Mouse (Mus musculus): ENCODE data around the gene Slc15a1. TPM values are rescaled to one million over a fixed set of nuclear protein-coding genes. Genes with fewer than 3 reads are reported as not detected.

Slc15a1 gene
- total RNA-seq, 2 experiments from 2014 or later: not detected

DNA sequence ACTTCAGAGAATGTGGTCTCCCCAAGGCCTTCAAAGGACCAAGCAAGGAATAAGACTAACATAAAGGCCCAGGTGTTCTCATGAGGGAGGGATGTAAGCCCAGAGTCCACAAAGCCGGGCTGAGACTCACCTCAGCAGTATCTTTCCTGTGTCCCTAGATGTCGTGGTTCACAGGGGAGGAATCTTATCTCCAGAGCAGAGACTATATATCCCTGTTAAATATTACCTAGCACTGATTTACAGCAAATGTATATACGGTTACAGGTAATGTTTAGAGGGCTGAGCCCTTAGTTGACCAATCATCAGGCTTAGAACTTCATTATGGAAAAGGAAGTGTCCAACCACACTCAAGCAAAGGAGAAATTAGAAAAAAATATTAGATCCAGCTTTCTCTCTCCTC lies 11.3 kb downstream of the Slc15a1 start:
- no peak for DNase-seq (ENCODE audit: low spot score in 2 of 2)

DNA sequence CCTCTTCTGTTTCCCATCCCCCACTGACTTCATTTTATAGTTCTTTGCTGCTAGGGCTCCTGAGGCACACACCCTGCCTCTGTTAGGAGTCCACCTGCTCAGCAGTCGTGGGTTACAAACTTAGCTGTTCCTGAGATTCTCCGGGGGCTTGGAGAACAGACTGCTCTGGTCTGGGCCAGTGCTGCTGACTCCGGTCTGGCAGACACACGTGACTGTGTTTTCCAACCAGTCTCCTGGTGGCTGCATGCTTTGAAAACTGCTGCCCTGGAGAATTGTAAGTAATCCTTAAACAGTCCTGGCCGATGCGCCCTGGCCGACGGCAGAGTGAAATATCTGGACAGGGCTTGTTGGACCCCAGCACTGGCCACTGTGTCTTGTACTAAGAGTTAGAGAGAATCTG lies 12.7 kb downstream of the Slc15a1 start:
- no peak for DNase-seq (ENCODE audit: low spot score in 2 of 2)

DNA sequence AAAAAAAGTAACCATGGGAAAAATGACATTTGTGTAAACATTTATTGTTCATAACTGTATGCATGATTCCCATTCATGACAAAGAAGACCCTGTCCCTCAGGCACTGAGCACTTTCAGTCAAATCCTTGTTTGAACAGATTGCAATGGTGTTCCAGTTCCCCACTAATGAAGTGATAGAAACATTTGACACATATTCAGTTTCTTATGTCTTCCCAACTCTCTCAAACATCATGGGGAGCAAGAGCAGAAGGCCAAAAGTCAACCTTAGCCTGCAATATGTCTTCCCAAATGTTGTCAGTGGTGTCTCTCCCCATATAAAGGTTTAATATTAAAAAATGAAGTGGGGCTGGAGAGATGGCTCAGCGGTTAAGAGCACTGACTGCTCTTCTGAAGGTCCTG lies 19.3 kb downstream of the Slc15a1 start:
- no peak for DNase-seq (ENCODE audit: low spot score in 2 of 2)

DNA sequence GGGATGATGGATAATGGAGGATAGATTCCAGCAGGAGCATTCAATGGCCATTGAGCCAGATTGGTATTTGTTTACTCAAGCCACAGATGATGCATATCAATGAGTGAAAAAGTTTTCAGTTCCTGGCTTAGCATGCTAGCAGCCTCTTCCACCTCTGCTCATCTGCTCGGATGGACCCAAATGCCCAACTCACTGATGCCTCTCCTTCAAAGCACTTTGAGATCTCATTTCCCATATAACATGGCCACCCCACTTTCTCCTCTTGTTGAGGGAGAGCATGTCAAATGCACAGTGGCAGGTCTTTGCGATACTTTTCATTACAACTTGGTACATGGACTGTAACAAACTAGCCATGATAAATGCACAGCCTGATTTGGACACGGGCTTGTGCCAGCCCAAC lies 20.6 kb downstream of the Slc15a1 start:
- no peak for DNase-seq (ENCODE audit: low spot score in 2 of 2)

DNA sequence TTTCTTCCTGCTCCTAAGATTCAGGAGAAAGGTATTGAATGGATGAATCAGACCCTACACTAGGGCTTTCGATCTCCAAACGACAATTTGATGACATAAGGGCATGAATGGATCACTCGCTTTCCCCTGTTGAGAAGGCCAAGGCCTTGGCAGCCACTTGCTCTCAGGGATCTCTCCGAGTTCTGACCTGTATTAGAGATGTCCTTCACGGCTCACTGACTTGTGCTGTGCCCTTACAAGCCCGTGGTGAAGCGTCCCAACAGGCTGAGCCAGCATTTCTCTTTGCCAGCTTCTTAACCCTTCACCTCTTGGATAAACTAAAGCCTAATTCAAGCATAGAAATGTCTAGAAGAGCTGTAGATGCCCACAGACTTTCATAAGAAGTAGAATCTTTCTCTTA lies 22.9 kb downstream of the Slc15a1 start:
- DNase-seq (ENCODE audit: low spot score in 2 of 2): no peak

DNA sequence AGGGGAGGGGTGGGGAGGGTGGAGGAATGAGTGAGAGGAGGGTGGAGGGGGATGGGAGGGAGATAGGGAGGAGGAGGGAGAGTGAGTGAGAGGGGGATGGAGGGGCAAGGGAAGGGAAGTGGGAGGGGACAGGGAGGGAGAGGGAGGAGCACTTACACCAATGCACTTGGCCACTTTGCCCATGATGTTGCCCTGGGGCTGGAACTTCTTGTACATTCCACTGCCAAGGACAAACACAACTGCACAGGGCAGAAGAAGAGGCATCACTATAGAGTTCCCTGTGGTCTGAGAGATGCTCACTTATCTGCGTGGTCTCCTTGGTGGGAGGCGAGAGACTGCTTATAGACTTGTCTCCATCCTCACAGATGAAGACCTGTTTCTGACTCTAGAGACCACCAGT lies 23.5 kb downstream of the Slc15a1 start:
- DNase-seq (ENCODE audit: low spot score in 2 of 2): no peak

DNA sequence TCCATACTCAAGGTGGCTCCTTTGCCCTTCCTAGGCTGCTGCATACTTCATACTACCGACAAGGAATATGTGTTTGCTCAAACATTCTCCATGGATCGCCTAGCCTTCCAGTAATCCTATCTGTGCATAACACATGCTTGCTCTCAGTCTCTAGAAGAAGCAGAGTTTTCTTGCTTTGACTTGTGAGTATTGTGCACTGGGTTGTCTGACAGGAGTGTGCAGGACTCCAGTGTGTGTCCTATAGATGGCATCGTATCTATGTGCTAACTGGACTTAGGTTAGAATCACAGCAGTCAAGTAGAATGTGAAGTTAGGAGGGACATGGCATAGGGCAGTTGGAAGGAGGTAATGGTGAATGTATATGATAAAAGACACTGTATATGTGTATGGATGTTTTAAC lies 26.0 kb downstream of the Slc15a1 start:
- DNase-seq (ENCODE audit: low spot score in 2 of 2): no peak

DNA sequence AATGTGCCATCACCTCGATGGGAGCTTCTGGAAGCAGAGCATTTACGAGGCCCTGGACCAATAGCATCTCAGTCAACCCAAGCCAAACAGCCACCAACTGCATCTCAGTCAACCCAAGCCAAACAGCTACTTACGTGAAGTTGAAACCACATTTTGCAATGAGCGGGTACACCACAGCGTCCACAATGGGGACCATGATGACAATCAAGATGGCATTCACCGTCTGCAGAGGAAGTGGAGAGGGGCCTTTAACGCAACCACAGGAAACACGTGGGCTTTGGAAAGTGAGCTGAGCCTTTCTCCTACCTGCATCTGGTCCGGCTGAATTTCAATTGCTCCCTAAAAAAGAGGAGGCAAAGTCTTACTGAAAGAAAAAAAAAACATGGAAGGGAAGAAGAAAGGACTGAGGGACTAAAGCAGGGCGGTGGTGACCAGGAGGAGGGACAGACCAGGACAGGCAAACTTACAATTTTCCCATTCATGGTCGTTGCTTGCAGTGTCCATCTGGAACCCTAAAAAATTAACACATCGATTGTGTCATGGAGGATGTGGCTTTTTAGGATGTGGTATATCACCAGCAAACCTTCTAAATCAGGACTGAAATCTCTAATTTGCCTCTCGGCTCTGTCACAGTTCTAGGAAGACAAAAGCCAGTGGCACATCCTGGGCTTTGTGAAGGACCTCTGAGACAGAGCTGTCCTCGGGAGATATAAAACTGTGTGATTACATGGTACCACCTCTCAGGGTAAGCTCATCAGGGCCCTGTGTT lies 26.9 kb downstream of the Slc15a1 start:
- no peak for DNase-seq (ENCODE audit: low spot score in 2 of 2)

DNA sequence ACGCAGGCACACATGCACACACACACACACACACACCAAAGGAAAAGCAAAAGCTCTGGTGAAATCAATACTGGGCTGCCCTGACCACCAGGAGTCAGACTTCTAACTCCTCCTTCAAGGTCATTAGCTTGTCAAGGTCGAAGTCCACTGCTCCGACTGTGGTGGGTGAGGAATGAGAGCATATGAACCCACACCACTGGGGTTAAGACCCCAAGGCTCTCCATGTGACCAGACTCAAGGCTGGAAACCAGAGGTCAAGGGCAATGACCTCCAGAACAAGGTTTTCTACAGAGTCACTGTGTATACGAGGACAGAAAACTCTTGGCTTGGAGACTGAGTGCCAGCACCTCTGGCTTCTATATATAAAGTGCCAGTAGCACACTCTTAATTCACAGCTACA lies 31.2 kb downstream of the Slc15a1 start:
- no peak for DNase-seq (ENCODE audit: low spot score in 2 of 2)

DNA sequence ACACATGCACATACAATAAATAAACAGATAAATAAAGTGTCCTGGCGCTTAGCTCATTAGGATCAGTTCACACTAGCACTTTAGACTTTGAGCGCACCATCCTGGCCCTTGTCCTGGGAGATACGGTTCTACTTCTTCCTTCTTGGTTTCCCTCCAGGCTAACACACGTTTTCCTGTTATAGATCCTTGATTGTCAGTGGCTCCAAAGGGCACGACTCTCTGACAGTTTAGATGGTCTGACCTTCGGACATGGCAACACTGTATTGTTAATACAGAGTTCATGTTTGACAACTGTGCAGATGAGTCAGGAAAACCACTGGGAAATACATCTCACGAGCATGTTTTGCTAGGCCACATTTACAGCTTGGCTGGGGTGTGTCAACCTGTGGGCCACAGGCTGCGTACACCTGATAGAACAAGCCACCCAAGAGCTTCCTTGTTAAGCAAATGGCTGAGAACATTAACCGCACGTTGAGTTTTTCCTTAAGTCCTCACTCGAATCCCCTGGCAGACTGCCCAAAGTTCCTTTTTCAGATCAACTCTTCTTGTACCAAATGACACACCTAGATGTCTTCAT lies 33.4 kb downstream of the Slc15a1 start:
- no peak for DNase-seq (ENCODE audit: low spot score in 2 of 2)

DNA sequence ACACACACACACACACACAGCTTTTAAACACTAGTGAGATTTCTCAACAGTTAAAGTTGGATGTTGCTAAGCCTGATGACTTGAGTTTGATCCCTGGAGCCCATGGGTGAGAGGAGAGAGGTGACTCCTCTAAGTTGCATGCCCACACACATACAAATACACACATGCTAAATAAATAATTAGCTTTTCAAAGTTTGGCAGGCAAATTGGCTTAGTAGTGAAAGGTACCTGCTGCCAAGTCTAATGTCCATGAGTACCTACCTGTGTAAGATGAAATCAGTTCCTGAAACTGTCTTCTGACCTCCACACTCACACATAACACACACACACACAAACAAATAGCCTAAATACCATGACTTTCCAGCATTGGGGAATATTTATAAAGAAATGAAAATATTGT lies 35.5 kb downstream of the Slc15a1 start:
- no peak for DNase-seq (ENCODE audit: low spot score in 2 of 2)

DNA sequence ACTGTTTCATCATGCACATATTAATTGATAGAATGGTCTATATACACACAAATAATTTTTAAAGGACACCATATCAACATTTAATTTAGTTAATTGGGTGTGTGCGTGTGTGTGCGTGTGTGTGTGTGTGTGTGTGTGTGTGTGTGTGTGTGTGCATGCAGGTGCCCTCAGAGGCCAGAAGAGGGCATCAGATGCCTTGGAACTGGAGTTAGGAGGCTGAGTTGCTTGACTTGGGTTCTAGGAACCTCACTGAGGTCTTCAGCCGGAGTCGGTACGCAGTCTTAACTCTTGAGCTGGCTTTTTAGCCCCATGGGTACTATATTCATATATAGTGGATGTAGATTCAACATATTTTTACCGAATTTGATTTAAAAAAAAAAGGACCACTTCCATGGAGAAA lies 37.4 kb downstream of the Slc15a1 start:
- no peak for DNase-seq (ENCODE audit: low spot score in 2 of 2)

DNA sequence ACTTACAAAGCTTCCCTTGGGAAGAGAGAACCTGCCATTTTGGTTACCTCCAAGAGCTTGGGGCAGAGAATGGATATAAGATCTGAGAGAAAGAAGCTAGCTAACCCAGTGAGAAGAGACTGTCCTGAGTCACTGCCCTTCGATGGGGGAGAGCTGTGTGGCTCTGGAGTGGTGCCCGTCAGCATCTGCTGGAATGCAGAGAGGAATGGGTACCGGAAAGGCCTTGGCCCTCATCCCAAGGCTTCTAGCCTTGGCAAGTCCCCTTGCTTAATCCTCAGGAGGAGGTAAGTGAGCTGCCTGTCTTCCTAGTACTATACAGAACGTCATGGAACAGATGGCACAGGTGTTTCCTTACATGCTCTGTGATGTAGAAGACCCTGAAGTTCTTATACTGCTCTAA lies 38.6 kb downstream of the Slc15a1 start:
- DNase-seq (ENCODE audit: low spot score in 2 of 2): no peak

DNA sequence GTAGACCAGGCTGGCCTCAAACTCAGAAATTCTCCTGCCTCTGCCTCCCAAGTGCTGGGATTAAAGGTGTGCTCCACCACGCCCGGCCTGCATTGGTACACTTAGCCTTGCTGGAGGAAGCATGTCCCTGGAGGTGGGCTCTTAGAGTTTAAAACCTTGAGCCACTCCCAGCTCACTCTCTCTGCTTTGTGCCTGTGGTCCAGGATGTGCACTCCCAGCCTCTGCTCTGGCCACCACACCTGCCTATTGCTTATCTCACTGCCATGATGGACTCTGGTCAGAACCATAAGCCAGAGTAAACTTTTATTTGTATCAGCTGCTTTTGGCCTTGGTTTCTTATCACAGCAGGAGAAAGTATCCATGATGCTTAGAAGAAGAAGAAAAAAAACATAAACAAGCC lies 40.7 kb downstream of the Slc15a1 start:
- DNase-seq (ENCODE audit: low spot score in 2 of 2): no peak

DNA sequence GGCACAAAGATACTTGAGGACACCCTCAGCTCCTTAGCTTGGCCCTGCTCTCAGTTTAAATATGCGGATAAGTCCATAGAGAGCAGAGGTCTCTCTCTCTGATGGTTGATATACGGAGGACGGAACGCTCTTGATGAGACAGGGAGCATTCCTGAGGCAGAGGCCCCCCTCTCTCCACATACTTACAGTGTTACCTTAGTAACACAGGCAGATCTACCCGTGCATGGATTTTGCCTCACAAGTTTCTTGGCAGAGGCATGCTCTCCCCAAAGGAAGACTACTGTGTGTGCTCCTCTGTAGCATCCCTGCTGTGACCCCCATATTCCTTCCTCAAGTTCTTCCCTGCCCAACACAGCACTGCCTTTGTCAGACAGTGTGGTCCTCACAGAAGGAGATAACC lies 42.3 kb downstream of the Slc15a1 start:
- DNase-seq (ENCODE audit: low spot score in 2 of 2): no peak

DNA sequence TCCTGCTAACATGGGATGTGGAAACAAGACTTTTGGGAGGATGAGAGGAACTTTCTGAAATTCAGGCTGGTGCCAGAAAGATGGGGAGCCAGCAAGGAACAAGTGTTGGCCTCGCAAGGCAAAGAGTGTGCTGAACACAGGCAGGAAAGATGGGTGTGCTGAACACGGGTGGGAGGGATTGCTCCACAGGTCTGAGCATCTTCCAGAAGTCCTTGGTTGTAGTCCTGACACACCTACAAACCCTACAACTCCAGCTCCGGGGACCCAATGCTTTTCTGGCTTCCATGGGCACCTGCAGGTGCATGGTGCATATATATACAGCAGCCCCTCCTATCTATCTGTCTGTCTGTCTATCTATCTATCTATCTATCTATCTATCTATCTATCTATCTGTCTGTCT lies 44.1 kb downstream of the Slc15a1 start:
- DNase-seq (ENCODE audit: low spot score in 2 of 2): no peak

DNA sequence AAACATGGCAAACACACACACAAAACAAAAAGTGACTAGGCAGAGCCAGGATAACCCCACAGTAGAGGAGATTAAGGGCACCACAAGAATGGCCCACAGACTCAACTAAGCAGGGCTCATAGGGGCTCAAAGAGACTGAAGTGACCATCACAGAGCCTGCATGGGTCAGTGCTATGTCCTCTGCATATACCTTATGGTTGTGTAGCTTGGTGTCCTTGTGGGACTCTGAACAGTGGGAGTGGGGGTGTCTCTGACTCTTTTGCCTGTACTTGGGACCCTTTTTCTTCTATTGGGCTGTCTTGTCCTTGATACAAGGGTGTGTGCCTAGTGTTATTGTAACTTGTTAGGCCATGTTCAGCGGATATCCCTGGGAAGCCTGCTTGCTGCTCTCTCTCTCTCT lies 46.5 kb downstream of the Slc15a1 start:
- DNase-seq (ENCODE audit: low spot score in 2 of 2): no peak

DNA sequence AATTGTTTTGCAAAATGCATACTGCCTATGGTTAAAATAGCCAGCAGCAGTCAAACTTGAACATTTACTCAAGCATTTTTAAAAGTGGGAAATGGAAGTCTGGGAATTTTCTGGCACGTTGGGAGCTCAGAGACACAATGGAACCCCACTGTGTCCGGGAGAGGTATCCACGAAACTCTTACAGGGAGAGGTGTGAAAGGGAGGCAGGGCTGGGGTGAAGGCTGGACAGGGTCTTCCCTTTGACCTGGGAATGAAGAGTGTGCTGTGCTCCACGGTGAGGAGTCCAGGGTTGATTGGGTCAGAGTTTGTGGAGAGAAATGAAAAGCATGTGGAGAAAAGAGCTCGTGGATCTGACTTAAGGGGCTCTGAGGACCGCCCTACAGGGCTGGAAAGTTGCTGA lies 47.5 kb downstream of the Slc15a1 start:
- no peak for DNase-seq (ENCODE audit: low spot score in 2 of 2)

DNA sequence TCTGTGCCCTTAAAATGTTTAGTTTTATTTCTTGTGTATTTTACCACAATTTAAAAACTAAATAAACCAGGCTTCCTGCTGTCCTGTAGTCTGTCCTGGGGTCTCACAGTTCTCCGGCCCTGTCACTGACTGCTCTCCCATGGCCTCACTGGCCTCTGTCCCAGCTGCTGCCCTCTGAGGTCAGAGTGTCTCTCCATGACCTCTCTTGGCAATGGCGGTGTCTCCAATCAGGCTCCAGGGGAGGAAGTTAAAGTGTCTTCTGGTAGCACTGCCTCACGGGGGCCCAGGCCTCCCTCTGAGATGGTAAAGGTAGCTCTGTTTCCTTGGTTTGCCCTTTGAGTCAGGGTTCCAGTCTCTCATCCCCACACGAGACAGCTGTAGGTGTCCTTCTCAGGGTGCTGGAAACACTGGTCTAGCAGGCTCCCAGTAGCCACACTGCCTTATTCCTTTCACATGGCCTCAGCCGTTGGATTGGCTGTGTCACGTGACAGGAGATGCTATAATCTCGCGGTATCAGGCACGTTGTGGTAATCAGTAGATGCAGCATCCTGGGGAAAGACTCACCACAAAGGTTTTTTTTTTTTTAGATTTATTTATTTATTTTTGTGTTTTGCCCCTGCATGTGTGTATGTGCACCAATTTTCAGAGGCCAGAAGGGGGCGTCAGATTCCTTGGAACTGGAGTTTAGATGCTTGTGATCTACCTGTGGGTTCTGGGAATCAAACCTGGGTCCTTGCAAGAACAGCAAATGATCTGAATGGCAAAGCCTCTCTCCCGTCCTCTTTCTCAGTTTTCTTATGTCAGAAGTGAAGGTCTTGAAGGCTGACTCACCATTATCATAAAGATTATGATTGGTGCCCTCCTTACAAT lies 48.4 kb downstream of the Slc15a1 start:
- DNase-seq (ENCODE audit: low spot score in 2 of 2): no peak

DNA sequence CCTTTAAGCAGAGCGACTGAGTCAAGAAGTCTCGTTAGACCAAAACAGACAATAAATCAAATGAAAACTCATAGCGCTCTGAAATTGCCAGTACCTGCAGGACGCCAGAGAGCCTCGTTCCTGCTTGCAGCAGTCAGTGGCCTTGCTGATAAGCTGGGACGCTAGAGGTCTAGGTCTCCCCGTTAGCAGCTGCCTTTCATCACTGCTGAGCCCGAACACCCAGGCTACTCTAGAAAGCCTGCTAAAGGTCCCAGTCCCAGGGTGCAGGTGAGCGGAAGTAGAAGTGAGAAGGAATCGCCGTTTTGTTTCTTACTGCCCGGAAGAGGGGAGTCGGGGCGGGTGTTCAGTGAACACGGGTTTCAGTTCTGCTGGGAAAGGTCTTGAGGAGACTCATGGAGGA lies 49.1 kb downstream of the Slc15a1 start:
- no peak for DNase-seq (ENCODE audit: low spot score in 2 of 2)

DNA sequence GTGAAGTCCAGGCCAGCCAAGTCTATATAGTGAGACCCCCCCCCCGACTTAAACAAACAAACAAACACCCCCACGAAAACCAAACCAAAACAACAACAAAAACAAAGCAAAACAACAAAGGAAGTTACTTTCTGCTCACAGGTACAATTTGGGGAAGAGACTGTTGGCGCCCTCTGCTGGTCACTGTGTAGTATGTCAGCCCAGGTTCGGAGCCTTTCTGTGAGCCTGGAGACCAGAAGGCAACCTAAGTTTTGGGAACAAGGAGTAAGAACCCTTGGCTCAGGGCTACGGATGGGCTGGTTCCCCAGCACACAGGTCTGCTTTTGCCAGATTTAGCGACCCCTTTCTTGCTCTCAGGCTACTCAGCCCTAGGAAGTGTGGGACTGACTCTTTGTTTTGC lies 49.5 kb downstream of the Slc15a1 start:
- DNase-seq (ENCODE audit: low spot score in 2 of 2): peak; percentile 68 to 73

DNA sequence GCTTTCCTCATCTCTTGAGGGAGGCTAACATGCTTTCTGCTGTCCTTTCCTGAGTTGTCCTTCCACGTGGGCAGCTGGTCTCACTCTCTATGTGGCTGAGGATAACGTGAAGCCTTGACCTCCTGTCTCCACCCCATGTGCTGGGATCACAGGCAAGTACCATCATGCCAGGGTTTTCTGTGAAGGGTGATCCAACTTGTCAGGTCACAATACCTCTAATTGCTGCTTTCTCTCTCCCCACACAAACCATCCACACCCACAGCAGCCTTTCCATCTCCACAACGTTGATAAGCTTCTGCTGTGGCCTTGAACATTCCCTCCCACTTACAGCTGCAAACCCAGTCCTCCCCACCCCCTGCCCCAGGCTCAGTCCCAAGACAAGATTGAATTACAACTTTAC lies 51.9 kb downstream of the Slc15a1 start:
- no peak for DNase-seq (ENCODE audit: low spot score in 2 of 2)

All from left cerebral cortex, adult 18-20 months (tissue).